Mouse (Mus musculus): Measurements from ENCODE around the gene Aunip. TPM values are rescaled to one million over a fixed set of nuclear protein-coding genes. Genes with fewer than 3 reads are reported as not detected.

Aunip gene
- polyA plus RNA-seq, 1 experiment from 2014 or later = 6.9 TPM

DNA sequence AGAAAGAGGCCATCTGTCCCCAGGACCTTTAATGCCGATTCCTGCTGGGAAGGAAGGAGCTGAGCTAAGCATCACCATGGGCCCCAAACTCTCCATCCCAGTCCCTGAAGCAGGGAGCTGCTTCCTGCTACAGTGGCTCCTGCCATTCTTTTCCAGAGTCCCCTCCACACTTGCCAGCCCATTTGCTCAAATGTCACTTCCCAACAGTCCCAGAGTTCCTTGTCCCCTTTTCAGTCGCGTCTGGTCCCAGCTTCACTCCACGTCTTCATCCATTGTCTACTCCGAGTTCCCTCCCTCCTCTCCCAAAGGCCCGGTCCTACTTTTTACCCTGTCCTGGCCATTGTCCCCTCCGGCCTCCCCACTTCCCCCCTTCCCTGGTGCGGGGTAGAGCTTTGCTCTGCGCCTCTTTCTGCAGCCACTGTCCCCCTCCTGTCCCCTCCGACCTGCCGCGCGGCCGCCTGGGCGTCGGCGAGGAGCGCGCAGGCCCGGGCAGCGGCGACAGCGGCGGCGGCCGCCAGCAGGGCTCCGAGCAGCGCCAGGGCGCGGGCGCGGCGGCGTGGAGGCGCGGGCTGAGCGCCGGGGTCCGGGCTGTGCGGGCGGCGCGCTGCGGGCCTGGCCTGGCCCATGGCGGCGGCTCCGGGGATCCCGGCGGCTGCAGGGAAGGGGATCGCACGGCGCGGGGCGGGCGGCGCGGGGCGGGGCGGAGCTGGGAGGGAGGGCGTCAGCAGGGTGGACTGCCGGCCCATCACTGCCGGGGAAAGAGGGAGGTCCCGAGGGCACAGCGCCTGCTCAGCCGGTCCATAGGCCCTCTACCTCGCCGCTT, 40.9 kb downstream of the Aunip start, which contains the start of gene Selenon:
TSS of gene Selenon (minus strand) at position 673 of the 823 bp plus-strand sequence.
- H3K27me3 ChIP-seq (ENCODE audit: insufficient read depth, low read length) = peaks cover 6% of the 10 kb centered on the region; the same call in 1 of the 2 replicates
- peaks cover 18% of the 10 kb centered on the region for H3K4me1 ChIP-seq (ENCODE audit: insufficient read depth)
- WGBS (ENCODE audit: insufficient replicate concordance) = 1% methylated on average over 50 of the region's 67 CpGs
- no peak for TF ChIP-seq EP300 (IDR thresholded peaks at IDR 0.05; ENCODE audit: low read depth)
- TF ChIP-seq CTCF (IDR thresholded peaks at IDR 0.05; ENCODE audit: low read depth) = no peak
- peak within 1 kb of the TSS; percentile 76 for H3K9ac ChIP-seq (replicated peaks)
- peak within 1 kb of the TSS; percentile 81 for H3K4me2 ChIP-seq (ENCODE audit: low read depth, low read length)
- ATAC-seq (peak; percentile 48; the same call in 1 of the 2 replicates), DNase-seq (peak; percentile 68)
- H3K9me3 ChIP-seq (ENCODE audit: low read length) = peaks cover 5% of the 10 kb centered on the region; the same call in 1 of the 2 replicates
- H3K4me3 ChIP-seq (ENCODE audit: low read depth, low read length) = peak within 1 kb of the TSS; percentile 57
- no peaks in the 10 kb centered on the region; the same call in 1 of the 2 replicates for H3K36me3 ChIP-seq (replicated peaks; ENCODE audit: insufficient read depth, low read length)
- H3K27ac ChIP-seq (ENCODE audit: low read depth) = 0 out of 2 replicates have a peak within 1 kb of the TSS, but pooled peaks have one; percentile 40

DNA sequence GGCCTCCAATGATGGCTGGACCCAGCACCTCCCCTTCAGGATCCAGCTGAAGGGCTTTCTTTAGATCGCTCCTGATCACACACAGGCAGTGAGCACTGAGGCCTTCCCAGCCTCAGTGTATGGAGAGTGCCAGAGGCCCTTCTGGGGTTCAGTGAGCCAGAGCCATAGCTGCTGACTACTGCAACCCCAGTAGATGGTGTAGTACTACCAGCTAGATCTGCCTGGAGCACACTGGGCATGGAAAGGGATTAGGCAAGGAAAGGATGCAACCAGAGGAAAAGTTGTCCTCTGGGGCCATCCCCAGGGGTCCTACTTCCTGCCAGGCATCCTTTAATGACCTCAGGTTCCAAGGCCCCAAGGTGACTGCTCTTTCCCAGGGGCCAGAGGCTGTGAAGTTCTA, 42.8 kb downstream of the Aunip start:
- TF ChIP-seq CTCF (IDR thresholded peaks at IDR 0.05; ENCODE audit: low read depth) (0 out of 2 replicates have a peak, but pooled peaks have one; percentile 16), EP300 (IDR thresholded peaks at IDR 0.05; ENCODE audit: low read depth) (no peak)

DNA sequence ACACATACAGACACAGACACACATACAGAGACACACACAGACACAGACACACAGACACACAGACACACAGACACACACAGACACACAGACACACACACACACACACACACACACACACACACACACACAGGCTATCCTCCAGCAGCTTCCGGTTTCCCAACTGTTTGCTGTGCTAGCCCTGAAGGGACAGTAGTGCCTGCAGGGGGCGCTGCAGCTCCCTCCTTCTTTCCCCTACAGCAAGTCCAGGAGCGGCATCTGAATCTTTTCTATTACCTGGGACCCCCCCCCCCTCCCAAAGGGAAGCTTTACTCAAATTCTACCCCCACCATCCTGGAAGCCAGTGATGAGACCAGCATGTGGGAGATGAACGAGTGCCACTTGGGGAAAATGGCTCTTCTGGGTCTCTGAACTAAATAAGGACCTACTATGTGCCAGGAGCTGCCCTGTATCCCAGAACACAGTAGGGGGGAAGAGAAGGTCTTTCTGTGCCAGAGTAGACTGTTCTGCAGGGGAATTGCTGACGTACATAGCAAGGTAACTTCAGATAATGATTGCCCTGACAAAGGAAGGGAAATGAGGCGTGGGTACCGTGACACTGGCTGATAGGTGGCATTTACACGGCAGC, 45.3 kb downstream of the Aunip start:
- no peak overlapping the region for H3K4me3 ChIP-seq (ENCODE audit: low read depth, low read length)
- 63% methylated on average over 7 of the region's 8 CpGs for WGBS (ENCODE audit: insufficient replicate concordance)
- peaks cover 4% of the 10 kb centered on the region; the same call in 1 of the 2 replicates for H3K27me3 ChIP-seq (ENCODE audit: insufficient read depth, low read length)
- no peak overlapping the region for H3K4me2 ChIP-seq (ENCODE audit: low read depth, low read length)
- H3K9me3 ChIP-seq (ENCODE audit: low read length) = no peaks in the 10 kb centered on the region
- DNase-seq = peak; percentile 66
- no peak overlapping the region for H3K9ac ChIP-seq (replicated peaks)
- H3K36me3 ChIP-seq (replicated peaks; ENCODE audit: insufficient read depth, low read length) = no peaks in the 10 kb centered on the region
- H3K27ac ChIP-seq (ENCODE audit: low read depth) = no peak overlapping the region
- H3K4me1 ChIP-seq (ENCODE audit: insufficient read depth) = peaks cover 12% of the 10 kb centered on the region
- TF ChIP-seq CTCF (IDR thresholded peaks at IDR 0.05; ENCODE audit: low read depth) (peak; percentile 59), EP300 (IDR thresholded peaks at IDR 0.05; ENCODE audit: low read depth) (no peak)
- ATAC-seq = no peak

More for the DNA sequence above, 42.8 kb downstream of the Aunip start:
- Histone ChIP-seq H3K9ac (replicated peaks) (no peak overlapping the region), H3K36me3 (replicated peaks; ENCODE audit: insufficient read depth, low read length) (no peaks in the 10 kb centered on the region; the same call in 1 of the 2 replicates), H3K4me1 (ENCODE audit: insufficient read depth) (peaks cover 12% of the 10 kb centered on the region), H3K9me3 (ENCODE audit: low read length) (peaks cover 5% of the 10 kb centered on the region; the same call in 1 of the 2 replicates), H3K27ac (ENCODE audit: low read depth) (no peak overlapping the region), H3K4me3 (ENCODE audit: low read depth, low read length) (no peak overlapping the region), H3K4me2 (ENCODE audit: low read depth, low read length) (no peak overlapping the region), H3K27me3 (ENCODE audit: insufficient read depth, low read length) (peaks cover 6% of the 10 kb centered on the region; the same call in 1 of the 2 replicates)
- ATAC-seq (no peak), DNase-seq (no peak)
- 87% methylated on average over 1 of the region's 1 CpGs for WGBS (ENCODE audit: insufficient replicate concordance)

DNA sequence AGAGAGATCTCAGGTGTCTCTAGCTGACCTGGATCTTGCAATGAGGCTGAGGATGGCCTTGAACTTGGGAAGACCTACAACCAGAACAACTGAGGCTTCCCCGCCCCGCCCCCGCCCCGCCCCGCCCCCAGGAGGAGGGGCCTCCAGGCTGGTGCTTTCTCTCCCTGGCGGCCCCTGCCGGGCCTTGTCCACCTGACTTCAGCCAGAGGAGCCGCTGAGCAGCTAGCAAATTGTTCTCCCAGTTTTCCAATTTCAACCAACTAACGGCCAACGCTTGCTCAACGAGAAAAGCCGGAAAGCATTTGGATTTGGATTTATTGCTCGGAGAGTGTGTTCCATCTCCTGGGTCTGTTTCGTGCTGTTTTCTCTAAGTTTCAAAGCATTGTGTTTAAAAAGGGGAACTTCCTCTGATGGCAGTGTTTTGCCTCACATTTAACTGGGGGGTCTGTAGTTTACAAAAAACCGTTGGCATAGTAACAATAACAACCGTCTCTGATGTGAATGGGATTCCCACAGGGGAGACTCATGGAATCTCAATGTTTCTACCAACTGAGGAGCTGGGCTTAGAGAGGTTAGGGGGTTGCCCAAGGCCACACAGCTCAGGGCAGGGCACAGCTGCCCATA, 46.9 kb downstream of the Aunip start:
- Histone ChIP-seq H3K27me3 (ENCODE audit: insufficient read depth, low read length) (no peaks in the 10 kb centered on the region), H3K9me3 (ENCODE audit: low read length) (no peaks in the 10 kb centered on the region), H3K27ac (ENCODE audit: low read depth) (peak overlapping the region; percentile 69; the same call in 1 of the 2 replicates), H3K9ac (replicated peaks) (no peak overlapping the region), H3K4me1 (ENCODE audit: insufficient read depth) (peaks cover 5% of the 10 kb centered on the region; the same call in 1 of the 2 replicates), H3K36me3 (replicated peaks; ENCODE audit: insufficient read depth, low read length) (no peaks in the 10 kb centered on the region), H3K4me3 (ENCODE audit: low read depth, low read length) (no peak overlapping the region), H3K4me2 (ENCODE audit: low read depth, low read length) (peak overlapping the region; percentile 33; the same call in 1 of the 2 replicates)
- TF ChIP-seq EP300 (IDR thresholded peaks at IDR 0.05; ENCODE audit: low read depth) (no peak), CTCF (IDR thresholded peaks at IDR 0.05; ENCODE audit: low read depth) (0 out of 2 replicates have a peak, but pooled peaks have one; percentile 8)
- WGBS (ENCODE audit: insufficient replicate concordance) = 15% methylated on average over 15 of the region's 16 CpGs
- ATAC-seq = no peak
- DNase-seq = peak; percentile 66

DNA sequence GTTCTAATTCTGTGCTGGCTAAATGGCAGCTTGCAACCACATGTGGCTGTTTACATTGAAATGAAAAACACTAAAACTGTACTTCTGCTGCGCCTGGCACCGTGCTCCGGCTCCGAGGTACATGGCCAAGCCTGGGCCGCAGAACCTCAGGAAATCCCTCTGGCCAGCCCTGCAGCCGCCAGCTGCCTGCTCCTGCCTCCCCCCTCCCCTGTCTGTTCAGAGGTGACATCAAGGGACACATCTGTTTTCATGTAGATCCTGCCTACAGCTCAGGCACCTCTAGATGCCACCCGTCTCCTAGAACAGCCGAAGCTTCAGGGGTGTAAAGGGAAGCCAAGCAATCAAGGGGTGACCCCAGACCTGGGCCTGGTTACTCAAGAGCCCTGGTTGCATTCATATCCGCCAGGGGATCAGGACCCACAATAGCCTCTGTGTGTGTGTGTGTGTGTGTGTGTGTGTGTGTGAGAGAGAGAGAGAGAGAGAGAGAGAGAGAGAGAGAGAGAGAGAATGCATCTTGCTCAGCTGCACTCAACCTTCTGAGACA, 47.8 kb downstream of the Aunip start:
- Histone ChIP-seq H3K4me1 (ENCODE audit: insufficient read depth) (peaks cover 5% of the 10 kb centered on the region; the same call in 1 of the 2 replicates), H3K4me2 (ENCODE audit: low read depth, low read length) (0 out of 2 replicates have a peak overlapping the region, but pooled peaks have one; percentile 22), H3K9ac (replicated peaks) (no peak overlapping the region), H3K4me3 (ENCODE audit: low read depth, low read length) (no peak overlapping the region), H3K9me3 (ENCODE audit: low read length) (no peaks in the 10 kb centered on the region), H3K27me3 (ENCODE audit: insufficient read depth, low read length) (no peaks in the 10 kb centered on the region), H3K27ac (ENCODE audit: low read depth) (peak overlapping the region; percentile 69; the same call in 1 of the 2 replicates), H3K36me3 (replicated peaks; ENCODE audit: insufficient read depth, low read length) (no peaks in the 10 kb centered on the region)
- ATAC-seq (no peak), DNase-seq (no peak)
- TF ChIP-seq EP300 (IDR thresholded peaks at IDR 0.05; ENCODE audit: low read depth) = no peak
- WGBS (ENCODE audit: insufficient replicate concordance) = 57% methylated on average over 9 of the region's 9 CpGs
